Mouse (Mus musculus): Measurements from ENCODE around the gene Abraxas2. TPM values are rescaled to one million over a fixed set of nuclear protein-coding genes. Genes with fewer than 3 reads are reported as not detected.

Abraxas2 gene
- polyA plus RNA-seq, 1 experiment from 2014 or later: 31.1 TPM

GRCm38 (mm10) chr7:132843152-132843551 is 15.9 kb upstream of the Abraxas2 start:
- Histone ChIP-seq H3K4me2 (ENCODE audit: low read length) (no peak overlapping the region), H3K4me1 (replicated peaks; ENCODE audit: insufficient read depth, low read length) (no peaks in the 10 kb centered on the region), H3K27ac (no peak overlapping the region), H3K4me3 (replicated peaks; ENCODE audit: low read depth, low read length) (no peak overlapping the region), H3K9me3 (replicated peaks; ENCODE audit: low read length) (no peaks in the 10 kb centered on the region), H3K27me3 (ENCODE audit: insufficient read depth, low read length) (no peaks in the 10 kb centered on the region), H3K36me3 (ENCODE audit: insufficient read depth, low read length) (0 out of 2 replicates have a peak, but pooled peaks cover 9% of the 10 kb centered on the region), H3K9ac (ENCODE audit: low read depth, low read length) (no peak overlapping the region)
- ATAC-seq (replicated peaks; ENCODE audit: low FRiP score, low read depth) (no peak), DNase-seq (ENCODE audit: low spot score) (no peak)
- no peak for TF ChIP-seq CTCF (IDR thresholded peaks at IDR 0.05; ENCODE audit: low read depth)
- 93% methylated on average over 3 of the region's 3 CpGs for WGBS

DNA sequence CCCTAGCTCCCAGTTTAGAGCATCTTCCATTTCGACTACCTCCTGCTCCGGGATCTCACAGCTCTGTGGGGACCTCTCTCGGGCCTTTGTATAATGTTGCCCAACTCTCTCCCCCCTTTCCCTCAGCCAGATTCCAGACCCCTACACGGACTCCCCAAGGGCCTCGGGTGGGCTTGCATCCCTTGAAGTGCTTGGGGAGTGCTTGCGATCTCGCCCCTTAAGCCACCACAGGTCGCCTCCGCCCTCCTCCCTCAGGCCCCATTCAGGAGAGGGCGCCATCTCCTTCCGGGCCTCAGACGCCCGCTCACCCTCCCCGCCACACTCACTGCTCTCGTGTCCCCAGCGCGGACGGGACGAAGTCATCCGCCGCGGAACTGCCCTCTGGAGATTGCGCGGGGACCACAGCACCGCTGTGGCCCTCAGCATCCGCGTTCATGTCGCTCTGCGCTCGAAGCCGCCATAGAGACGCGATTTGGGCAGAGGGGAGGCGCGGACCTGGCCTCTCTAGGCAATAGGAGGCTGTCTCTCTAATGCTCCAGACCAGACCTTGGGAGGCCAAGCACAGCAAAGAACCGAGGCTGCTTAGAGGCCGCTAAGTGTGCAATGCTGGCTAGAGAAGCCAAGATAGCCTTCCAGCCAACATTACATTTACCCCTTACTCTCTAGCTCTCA is 6.7 kb upstream of the Abraxas2 start, which contains the start of gene Eef1akmt2:
Gene Eef1akmt2, minus strand, starts transcription at position 501 of the 672 bp plus-strand sequence.
- H3K27ac ChIP-seq: peak within 1 kb of the TSS; percentile 97
- peaks cover 14% of the 10 kb centered on the region; the same call in 1 of the 2 replicates for H3K36me3 ChIP-seq (ENCODE audit: insufficient read depth, low read length)
- peak; percentile 93 for ATAC-seq (replicated peaks; ENCODE audit: low FRiP score, low read depth)
- no peaks in the 10 kb centered on the region for H3K9me3 ChIP-seq (replicated peaks; ENCODE audit: low read length)
- peak within 1 kb of the TSS; percentile 92 for H3K9ac ChIP-seq (ENCODE audit: low read depth, low read length)
- H3K4me1 ChIP-seq (replicated peaks; ENCODE audit: insufficient read depth, low read length): no peaks in the 10 kb centered on the region
- under 1% methylated on average over 37 of the region's 37 CpGs for WGBS
- DNase-seq (ENCODE audit: low spot score): peak; percentile 93
- peak within 1 kb of the TSS; percentile 60 for H3K4me2 ChIP-seq (ENCODE audit: low read length)
- H3K4me3 ChIP-seq (replicated peaks; ENCODE audit: low read depth, low read length): peak within 1 kb of the TSS; percentile 50
- no peaks in the 10 kb centered on the region for H3K27me3 ChIP-seq (ENCODE audit: insufficient read depth, low read length)
- peak; percentile 44 for TF ChIP-seq CTCF (IDR thresholded peaks at IDR 0.05; ENCODE audit: low read depth)

DNA sequence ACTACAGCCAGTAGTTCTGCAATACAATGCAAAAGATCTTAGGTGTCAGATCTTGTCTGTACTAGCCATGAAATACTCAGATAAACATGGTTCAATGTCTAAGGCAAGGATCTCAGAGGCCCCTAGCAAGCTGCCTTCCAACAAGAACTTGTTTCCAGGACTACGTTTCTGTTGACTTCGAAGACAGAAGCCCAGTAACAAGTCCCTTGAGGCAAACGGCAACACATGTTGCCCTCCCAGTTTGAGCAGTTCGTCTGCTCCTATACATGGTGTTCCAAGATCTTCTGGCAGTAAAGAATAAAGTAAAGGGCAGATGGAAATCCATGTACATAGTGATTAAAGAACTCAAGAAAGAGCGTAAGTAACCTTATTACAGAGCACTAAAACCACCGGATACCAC is 5.7 kb upstream of the Abraxas2 start:
- WGBS: 82% methylated on average over 6 of the region's 6 CpGs
- ATAC-seq (replicated peaks; ENCODE audit: low FRiP score, low read depth): no peak
- no peak for TF ChIP-seq CTCF (IDR thresholded peaks at IDR 0.05; ENCODE audit: low read depth)

DNA sequence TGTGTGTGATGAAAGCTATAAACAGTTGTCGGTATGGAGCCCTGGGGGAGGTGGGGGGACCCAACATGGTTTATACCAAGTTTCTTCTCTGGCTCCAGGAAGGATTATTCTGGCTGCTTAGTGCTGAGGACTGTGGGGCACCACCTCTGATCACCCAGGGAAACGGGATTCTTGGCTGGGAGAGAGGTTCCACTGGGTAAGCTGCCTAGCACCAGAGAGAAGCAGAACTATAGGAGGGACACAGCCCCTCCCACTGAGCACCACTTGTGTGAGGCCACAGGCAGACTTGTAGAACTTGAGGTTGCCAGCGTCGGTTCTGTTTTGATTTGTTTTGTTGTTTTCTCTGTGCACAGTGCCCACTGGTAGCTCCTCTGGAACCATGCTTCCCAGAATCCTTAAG is 5.1 kb upstream of the Abraxas2 start:
- H3K9me3 ChIP-seq (replicated peaks; ENCODE audit: low read length): no peaks in the 10 kb centered on the region
- no peak overlapping the region for H3K4me3 ChIP-seq (replicated peaks; ENCODE audit: low read depth, low read length)
- no peaks in the 10 kb centered on the region for H3K27me3 ChIP-seq (ENCODE audit: insufficient read depth, low read length)
- no peak overlapping the region for H3K9ac ChIP-seq (ENCODE audit: low read depth, low read length)
- H3K4me2 ChIP-seq (ENCODE audit: low read length): no peak overlapping the region
- WGBS: 64% methylated on average over 4 of the region's 4 CpGs
- no peak for TF ChIP-seq CTCF (IDR thresholded peaks at IDR 0.05; ENCODE audit: low read depth)
- H3K36me3 ChIP-seq (ENCODE audit: insufficient read depth, low read length): peaks cover 5% of the 10 kb centered on the region; the same call in 1 of the 2 replicates
- ATAC-seq (replicated peaks; ENCODE audit: low FRiP score, low read depth) (no peak), DNase-seq (ENCODE audit: low spot score) (no peak)
- H3K4me1 ChIP-seq (replicated peaks; ENCODE audit: insufficient read depth, low read length): no peaks in the 10 kb centered on the region
- H3K27ac ChIP-seq: no peak overlapping the region

More for the DNA sequence above, 5.7 kb upstream of the Abraxas2 start:
- Histone ChIP-seq H3K4me1 (replicated peaks; ENCODE audit: insufficient read depth, low read length) (no peaks in the 10 kb centered on the region), H3K27me3 (ENCODE audit: insufficient read depth, low read length) (no peaks in the 10 kb centered on the region), H3K27ac (no peak overlapping the region), H3K4me2 (ENCODE audit: low read length) (no peak overlapping the region), H3K36me3 (ENCODE audit: insufficient read depth, low read length) (peaks cover 11% of the 10 kb centered on the region; the same call in 1 of the 2 replicates), H3K9ac (ENCODE audit: low read depth, low read length) (no peak overlapping the region), H3K9me3 (replicated peaks; ENCODE audit: low read length) (no peaks in the 10 kb centered on the region), H3K4me3 (replicated peaks; ENCODE audit: low read depth, low read length) (no peak overlapping the region)
- no peak for DNase-seq (ENCODE audit: low spot score)

GRCm38 (mm10) chr7:132856083-132856482 is 2.9 kb upstream of the Abraxas2 start:
- no peak for ATAC-seq (replicated peaks; ENCODE audit: low FRiP score, low read depth)
- TF ChIP-seq CTCF (IDR thresholded peaks at IDR 0.05; ENCODE audit: low read depth): no peak
- Histone ChIP-seq H3K4me2 (ENCODE audit: low read length) (no peak overlapping the region), H3K4me1 (replicated peaks; ENCODE audit: insufficient read depth, low read length) (peaks cover 6% of the 10 kb centered on the region; the same call in 1 of the 2 replicates), H3K27ac (no peak overlapping the region), H3K27me3 (ENCODE audit: insufficient read depth, low read length) (no peaks in the 10 kb centered on the region), H3K36me3 (ENCODE audit: insufficient read depth, low read length) (no peaks in the 10 kb centered on the region), H3K9ac (ENCODE audit: low read depth, low read length) (no peak overlapping the region), H3K4me3 (replicated peaks; ENCODE audit: low read depth, low read length) (no peak overlapping the region), H3K9me3 (replicated peaks; ENCODE audit: low read length) (no peaks in the 10 kb centered on the region)
- no peak for DNase-seq (ENCODE audit: low spot score)
- 91% methylated on average over 1 of the region's 1 CpGs for WGBS

- H3K27me3 ChIP-seq (ENCODE audit: insufficient read depth, low read length): no peaks in the 10 kb centered on the region
- 70% methylated on average over 5 of the region's 5 CpGs for WGBS
- H3K9me3 ChIP-seq (replicated peaks; ENCODE audit: low read length): no peaks in the 10 kb centered on the region
- ATAC-seq (replicated peaks; ENCODE audit: low FRiP score, low read depth) (no peak), DNase-seq (ENCODE audit: low spot score) (no peak)
- H3K4me3 ChIP-seq (replicated peaks; ENCODE audit: low read depth, low read length): no peak overlapping the region
- H3K9ac ChIP-seq (ENCODE audit: low read depth, low read length): no peak overlapping the region
- H3K4me1 ChIP-seq (replicated peaks; ENCODE audit: insufficient read depth, low read length): peaks cover 6% of the 10 kb centered on the region; the same call in 1 of the 2 replicates
- no peak overlapping the region for H3K4me2 ChIP-seq (ENCODE audit: low read length)
- no peak; the same call in 1 of the 2 replicates for TF ChIP-seq CTCF (IDR thresholded peaks at IDR 0.05; ENCODE audit: low read depth)
- no peak overlapping the region for H3K27ac ChIP-seq
- H3K36me3 ChIP-seq (ENCODE audit: insufficient read depth, low read length): no peaks in the 10 kb centered on the region
Measured at GRCm38 (mm10) chr7:132858043-132858608, 899 bp upstream of the Abraxas2 start.
